Mouse (Mus musculus) thymus, postnatal 4 days (tissue): Measurements from ENCODE around the gene Sbno2.

Experiments used
- DNase-seq: peaks from one replicate; pipeline ENCODE4 v3.0.0; 2021

Gene Sbno2

GRCm38 (mm10) chr10:80141786-80142529 is 36.6 kb upstream of the Sbno2 start:
- DNase-seq: peak; percentile 90

GRCm38 (mm10) chr10:80141243-80141642 is 35.9 kb upstream of the Sbno2 start:
- peak; percentile 97 for DNase-seq

- no peak for DNase-seq
Observed at GRCm38 (mm10) chr10:80140666-80141035, 35.3 kb upstream of the Sbno2 start, which contains the start of gene Cbarp. Cbarp (minus strand) TSS chr10:80140835.

GRCm38 (mm10) chr10:80139975-80140665 is 34.7 kb upstream of the Sbno2 start:
- DNase-seq: no peak

- DNase-seq: no peak
Observed at GRCm38 (mm10) chr10:80139439-80139775, 34.0 kb upstream of the Sbno2 start.

GRCm38 (mm10) chr10:80138553-80139438 is 33.4 kb upstream of the Sbno2 start, which contains the start of gene Atp5d:
Atp5d (plus strand) TSS chr10:80138632.
- peak; percentile 82 for DNase-seq

- peak; percentile 34 for DNase-seq
Observed at GRCm38 (mm10) chr10:80137626-80138552, 32.5 kb upstream of the Sbno2 start.

- peak; percentile 63 for DNase-seq
Observed at GRCm38 (mm10) chr10:80136952-80137625, 31.7 kb upstream of the Sbno2 start.

GRCm38 (mm10) chr10:80136179-80136951 is 31.0 kb upstream of the Sbno2 start:
- peak; percentile 35 for DNase-seq

- no peak for DNase-seq
Observed at GRCm38 (mm10) chr10:80135641-80136040, 30.3 kb upstream of the Sbno2 start.

- DNase-seq: no peak
Observed at GRCm38 (mm10) chr10:80135161-80135560, 29.8 kb upstream of the Sbno2 start.

GRCm38 (mm10) chr10:80134421-80134820 is 29.1 kb upstream of the Sbno2 start:
- no peak for DNase-seq

- peak; percentile 55 for DNase-seq
Observed at GRCm38 (mm10) chr10:80133226-80133849, 28.0 kb upstream of the Sbno2 start.

- DNase-seq: no peak
Observed at GRCm38 (mm10) chr10:80131952-80132350, 26.6 kb upstream of the Sbno2 start.

- no peak for DNase-seq
Observed at GRCm38 (mm10) chr10:80131316-80131951, 26.1 kb upstream of the Sbno2 start.

GRCm38 (mm10) chr10:80130403-80131031 is 25.1 kb upstream of the Sbno2 start:
- no peak for DNase-seq

GRCm38 (mm10) chr10:80129846-80130245 is 24.5 kb upstream of the Sbno2 start:
- no peak for DNase-seq

GRCm38 (mm10) chr10:80127920-80128319 is 22.5 kb upstream of the Sbno2 start:
- no peak for DNase-seq

GRCm38 (mm10) chr10:80123932-80124562 is 18.7 kb upstream of the Sbno2 start:
- DNase-seq: no peak
